Mouse (Mus musculus) thymus, postnatal 0 days (tissue): ENCODE results near the gene Adam17. TPM values are rescaled to one million over a fixed set of nuclear protein-coding genes. Genes with fewer than 3 reads are reported as not detected.
A peak's percentile ranks its signal among the peaks of the same experiment; 100 is the strongest.

ENCODE experiments used
- DNase-seq: peaks from one replicate; pipeline ENCODE4 v3.0.0-alpha.2; 2015; ENCODE audit warnings: low spot score
- polyA plus RNA-seq: library from polyadenylated mRNA; unstranded; fragments of >200 nt; fragmentation: Nextera tagmentation; extraction: Ambion mirVana; gene quantifications from 2 replicates; pipeline ENCODE4 v1.2.1, GENCODE M21; 2015

Gene Adam17
- polyA plus RNA-seq, 1 experiment from 2014 or later = 34.1 TPM

- no peak for DNase-seq
Measured at GRCm38 (mm10) chr12:21362686-21363085, 10.7 kb downstream of the Adam17 start.

DNA sequence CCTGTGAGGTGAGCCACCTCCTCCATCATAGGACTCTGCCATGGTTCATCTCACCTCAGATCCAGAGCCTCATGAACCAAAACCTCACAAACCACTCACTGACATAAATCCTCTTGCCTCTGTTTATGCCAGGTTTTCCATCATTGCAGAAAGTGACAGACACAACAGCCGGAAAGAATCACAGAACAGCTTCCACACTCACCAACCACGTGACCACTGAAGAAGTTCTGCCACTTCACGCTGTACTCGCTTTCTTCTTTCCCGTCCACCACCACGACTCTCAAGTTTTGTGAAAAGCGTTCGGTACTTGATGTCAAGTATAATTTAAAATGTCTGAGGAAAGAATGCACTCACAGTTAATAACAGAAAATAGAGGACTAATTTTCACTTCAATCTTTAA is 19.8 kb downstream of the Adam17 start:
- DNase-seq = no peak

DNA sequence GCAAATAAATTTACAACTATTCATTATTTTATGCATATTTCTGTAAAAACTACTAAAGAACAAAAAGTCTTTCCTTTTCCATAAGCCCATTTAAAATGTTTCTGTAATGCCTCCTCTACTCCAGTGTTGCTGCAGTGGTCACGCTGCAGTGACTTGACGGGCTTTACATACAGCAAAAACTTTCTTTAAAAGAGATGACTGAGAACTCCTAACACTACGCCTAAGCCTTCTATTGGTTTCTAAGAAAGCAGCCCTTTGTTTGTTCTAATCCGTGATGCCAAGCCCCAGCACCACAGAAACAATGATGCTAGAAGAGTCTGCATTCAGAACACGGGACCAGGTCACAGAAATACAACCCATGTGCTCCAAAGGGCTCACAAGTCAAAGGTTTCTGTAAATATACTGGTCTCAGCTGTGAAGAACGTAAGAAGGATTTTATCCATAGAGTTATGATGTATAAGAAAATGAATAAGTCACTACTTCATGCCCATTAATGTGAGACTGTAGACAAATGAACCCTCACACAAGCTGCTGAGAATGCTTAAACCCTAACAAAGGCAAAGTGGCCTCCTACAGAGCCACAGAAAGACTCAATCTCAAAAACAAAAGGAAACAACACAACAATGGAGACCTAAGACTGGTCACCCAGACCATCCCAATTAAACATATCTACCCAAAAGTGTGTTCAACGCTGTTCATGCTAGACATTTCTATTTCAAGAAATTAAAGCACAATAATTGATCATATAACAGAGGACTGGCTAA is 23.1 kb downstream of the Adam17 start:
- no peak for DNase-seq

DNA sequence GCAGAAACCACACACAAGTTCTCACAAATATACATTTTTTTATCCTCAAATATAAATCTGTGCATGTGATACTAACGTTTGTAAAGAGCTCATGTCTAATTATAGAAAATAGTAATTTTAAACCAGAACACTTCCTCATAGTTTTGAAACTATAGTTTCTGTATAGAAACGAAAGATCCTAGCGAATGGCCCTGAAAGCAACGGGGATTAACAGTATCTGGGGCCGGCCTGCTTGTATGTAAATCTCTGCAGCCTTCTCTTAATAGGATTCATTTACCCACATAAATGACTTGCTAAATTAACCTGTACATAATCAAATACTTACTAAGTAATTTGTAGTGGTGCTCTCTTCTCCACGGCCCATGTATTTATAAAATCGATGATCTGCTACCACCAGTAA is 26.5 kb downstream of the Adam17 start:
- DNase-seq = no peak

DNA sequence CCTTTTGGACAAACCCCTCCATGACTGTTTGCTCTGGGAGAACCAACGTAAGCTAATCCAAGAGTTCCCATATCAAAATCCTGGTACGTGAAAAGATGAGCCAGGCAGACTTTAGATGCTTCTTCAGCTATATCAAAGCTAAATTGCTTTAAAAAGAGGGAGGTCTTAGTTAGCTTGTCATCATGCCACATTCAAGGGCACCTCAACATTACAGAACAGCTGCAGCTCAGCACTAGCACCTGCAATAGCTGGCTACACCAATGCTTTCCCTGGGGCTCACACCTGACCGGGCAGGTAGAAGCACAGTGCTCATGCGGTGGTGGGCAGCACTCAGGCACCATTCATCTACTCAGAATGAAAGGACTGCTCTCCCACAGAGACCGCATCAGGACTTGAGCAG is 32.8 kb downstream of the Adam17 start:
- DNase-seq = no peak

DNA sequence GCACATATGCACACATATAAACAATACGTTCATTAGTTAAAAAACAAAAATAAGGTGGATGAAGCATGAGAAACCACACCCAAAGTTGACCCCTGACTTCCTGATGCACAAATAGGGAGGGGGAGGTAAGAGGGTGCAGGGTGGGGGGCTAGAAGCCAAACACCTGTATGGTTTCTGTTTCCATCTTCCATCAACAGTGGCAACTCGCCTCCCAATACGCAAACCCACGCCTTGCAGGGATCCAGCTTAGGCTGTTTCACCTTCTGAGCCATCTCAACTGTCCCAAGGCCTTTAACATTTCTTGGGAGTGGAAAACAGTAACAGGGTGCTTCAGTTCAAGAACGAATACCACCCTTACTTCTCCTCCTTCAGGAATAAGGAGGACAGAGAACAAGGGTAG is 36.3 kb downstream of the Adam17 start:
- DNase-seq = no peak

DNA sequence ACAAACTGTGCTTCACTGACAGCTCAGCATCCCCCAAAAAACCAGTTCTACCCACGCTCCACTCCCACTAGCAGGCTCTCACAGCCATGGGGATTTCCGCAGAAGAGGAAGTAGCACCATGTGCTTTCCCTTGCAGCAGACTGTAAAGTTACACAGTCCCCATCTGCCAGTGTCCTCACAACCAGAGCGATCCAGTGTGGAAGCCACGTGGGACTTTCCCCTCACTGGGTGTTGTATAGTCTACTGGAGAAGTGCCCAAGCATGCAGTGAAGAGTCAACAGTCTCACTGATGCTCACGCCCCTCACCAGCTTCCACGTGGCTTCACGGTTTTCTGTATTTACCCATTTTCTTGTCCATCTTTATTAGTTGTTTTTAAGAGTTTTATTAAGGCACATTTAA is 37.6 kb downstream of the Adam17 start:
- no peak for DNase-seq

- DNase-seq = no peak
Measured at GRCm38 (mm10) chr12:21333766-21334165, 39.7 kb downstream of the Adam17 start.

DNA sequence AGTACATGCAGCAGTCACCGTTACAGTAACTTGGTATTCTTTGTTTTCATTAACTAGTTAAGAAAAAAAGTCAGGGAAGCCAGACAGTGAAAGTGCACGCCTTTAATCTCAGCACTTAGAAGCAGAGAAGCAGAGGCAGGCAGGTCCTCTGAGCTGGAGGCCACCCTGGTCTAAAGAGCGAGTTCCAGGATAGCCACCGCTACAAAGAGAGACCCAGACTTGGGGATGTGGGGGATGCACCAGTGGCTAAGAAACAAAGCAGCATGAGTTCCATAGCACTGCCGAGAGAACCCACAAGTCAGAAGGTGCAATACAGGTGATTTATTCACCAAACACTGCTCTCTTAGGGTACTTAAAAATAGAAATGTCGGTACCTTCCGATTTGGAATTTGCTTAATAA is 40.4 kb downstream of the Adam17 start:
- no peak for DNase-seq

GRCm38 (mm10) chr12:21331711-21332110 is 41.7 kb downstream of the Adam17 start:
- no peak for DNase-seq

- no peak for DNase-seq
Measured at GRCm38 (mm10) chr12:21330961-21331576, 42.4 kb downstream of the Adam17 start.

DNA sequence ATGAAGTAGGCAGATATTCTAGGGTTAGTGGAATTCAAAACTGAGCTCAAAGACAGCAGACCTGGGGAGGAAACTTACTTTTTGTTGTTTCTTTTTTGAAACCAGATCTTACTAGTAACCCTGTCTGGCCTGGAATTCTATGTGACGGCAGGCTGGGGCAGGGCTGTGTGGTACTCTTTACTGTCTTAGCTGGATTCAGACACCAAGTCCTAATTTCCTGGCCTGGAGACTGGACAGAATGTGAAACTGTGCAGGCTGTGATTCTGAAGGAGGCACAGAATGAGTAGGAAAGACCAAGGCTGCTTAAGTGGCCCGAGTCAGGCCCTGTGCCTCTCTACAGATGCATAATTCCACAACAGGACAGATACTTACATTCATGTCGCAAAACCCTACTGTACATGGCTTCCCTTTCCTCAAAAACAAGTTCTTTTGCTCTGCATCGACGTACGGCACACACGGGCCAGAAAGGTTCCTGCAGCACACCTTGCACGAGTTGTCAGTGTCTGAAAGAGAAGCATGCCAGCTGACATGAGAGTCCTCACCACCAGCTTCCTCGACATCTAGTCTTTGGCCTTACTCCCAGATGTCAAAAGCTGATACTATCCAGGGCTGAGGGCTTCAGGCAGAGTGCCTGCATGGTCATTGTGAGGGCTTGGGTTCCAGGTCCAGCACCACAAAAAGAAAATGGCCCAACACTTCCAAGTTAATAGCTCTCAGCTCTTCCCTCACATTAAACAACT is 43.6 kb downstream of the Adam17 start:
- no peak for DNase-seq

DNA sequence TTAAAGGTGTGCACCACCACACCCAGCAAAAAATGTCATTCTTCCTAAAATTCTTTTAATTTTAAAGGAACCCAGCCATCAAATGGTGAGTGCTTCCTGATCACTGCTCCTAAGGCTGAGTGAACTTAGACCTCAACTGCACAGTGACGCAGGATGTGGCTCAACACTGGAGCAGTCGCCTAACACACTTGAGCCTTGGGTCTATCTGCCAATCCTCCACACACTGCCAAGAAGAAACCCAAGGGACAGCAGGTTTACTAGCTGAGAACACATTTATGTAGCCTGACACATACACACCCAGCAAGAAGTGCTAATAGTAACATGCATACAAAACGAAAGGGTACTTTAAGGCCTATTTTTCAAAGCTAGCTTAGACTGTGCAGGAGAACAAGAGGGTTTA is 47.1 kb downstream of the Adam17 start:
- no peak for DNase-seq

GRCm38 (mm10) chr12:21325266-21325665 is 48.2 kb downstream of the Adam17 start:
- no peak for DNase-seq

- no peak for DNase-seq
Measured at GRCm38 (mm10) chr12:21324101-21324500, 49.3 kb downstream of the Adam17 start.

DNA sequence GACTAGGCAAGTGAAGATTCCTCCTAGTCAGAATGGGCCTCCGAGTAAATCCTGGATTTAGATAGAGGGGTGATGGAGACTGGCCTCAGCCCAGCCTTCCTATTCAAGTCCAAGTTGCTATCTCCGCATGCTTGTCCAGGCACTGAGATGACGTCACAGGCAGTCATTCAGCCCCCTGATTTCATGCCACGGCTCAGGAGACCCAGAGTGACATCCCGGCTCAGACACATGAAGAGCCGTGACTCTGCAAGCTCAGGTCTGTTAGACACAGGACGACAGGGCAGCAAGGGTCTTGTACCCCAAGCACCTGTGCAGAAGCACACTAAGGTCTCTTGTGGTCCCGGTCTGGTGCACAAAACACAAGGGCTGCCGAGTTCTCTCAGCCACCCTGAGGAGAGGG is 50.6 kb downstream of the Adam17 start:
- no peak for DNase-seq

GRCm38 (mm10) chr12:21322296-21322695 is 51.1 kb downstream of the Adam17 start:
- no peak for DNase-seq

- no peak for DNase-seq
Measured at GRCm38 (mm10) chr12:21321170-21321569, 52.3 kb downstream of the Adam17 start.

DNA sequence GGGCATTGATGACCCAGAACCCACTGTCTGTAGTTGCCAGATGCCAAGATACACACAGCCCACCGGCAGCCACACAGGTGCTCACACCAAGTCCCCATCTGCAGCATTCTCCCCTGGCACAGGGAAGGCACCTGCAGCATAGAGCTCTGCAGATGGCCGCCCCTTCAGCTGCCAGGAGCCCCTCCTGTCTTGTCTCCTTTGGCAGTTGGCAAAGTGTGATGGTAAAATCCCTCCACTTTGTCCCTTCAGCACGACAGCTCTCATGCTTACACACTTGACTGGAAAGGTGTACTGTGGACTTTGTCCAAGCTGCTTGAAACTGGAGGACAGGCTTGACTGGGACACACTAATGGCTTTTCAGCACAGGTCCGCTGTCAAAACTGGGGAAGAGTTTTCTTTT is 53.1 kb downstream of the Adam17 start:
- no peak for DNase-seq

DNA sequence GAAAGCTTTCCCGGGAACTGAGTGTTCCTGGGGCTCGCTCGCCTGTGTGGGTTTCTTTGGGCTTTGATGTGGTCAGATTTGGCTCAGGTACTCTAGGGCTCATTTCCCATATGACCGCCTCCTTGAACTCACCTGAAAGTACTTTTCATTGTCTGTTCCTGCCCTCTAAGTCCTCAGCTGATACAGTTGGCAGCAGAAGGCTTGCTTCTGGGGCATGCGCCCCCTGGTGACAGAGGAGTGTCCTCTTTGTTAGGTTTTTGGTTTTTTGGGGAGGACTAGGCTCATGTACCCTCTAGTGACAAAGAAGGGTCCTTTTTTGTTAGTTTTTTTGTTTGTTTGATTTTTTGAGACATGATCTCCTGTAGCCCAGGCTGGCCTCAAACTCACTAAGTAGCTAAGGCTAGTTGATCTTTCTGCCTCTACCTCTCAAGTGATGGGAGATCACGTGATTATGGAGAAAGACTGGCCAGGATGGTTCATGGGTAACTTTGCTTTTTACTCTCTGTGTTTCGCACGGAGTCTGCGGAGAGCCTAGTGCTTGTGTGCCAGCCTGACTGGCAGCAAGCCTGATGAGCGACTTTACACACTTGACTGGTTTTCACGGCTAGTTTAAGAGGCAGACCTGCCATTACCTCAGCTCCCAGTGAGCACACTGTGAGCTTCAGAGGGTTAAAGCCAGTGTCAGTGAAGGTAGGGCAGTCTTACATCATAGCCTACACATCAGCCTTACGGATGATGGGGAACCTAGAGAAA is 55.1 kb downstream of the Adam17 start:
- peak; percentile 87 for DNase-seq

GRCm38 (mm10) chr12:21316869-21317265 is 56.6 kb downstream of the Adam17 start:
- no peak for DNase-seq
